Mouse (Mus musculus): ENCODE results near the gene Actr3.
"Not testable (repeated sequence)": the region's sequence is repeated elsewhere in the genome, so short reads cannot be mapped to it uniquely, and the experiment has no call there.

Gene Actr3

DNA sequence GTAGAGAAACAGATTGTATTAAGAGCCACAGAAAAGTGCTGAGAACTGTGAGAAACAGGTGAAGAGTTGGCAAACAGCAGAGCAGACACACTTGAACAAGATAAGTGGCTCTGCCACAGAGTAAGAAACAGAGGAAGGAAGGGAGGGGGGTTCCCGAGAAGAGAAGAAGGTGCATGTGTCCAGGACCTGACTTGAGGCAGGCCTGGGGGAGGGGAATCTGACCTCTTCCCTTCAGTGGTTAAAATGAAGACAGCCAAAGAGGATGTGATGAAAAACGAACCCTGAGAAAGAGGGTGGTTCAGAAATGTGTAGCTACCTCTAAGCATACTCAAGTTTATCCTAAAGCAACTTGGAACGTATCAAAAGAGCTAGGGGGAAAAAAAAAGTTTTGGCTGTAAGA lies 2.4 kb upstream of the Actr3 start:
- DNase-seq = peak; percentile 51 to 62

DNA sequence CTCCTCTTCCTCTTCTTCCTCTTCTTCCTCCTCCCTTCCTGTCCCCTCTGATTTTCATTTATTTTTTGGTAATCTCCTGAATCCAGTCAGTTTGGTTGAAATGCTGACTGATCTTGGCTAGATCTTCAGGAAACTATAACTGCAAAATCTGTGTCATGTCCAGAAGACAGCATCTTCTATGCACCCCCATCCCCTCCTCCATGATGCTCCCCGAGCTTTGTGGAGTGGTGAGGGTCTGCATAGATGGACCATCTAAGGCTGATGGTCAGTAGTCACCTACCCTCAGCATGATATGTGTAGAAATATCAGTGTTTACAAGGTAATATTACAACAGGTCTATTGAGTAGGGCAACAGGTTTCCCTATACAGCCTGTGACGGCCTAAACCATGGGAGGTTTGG lies 1.6 kb upstream of the Actr3 start:
- DNase-seq = no peak

DNA sequence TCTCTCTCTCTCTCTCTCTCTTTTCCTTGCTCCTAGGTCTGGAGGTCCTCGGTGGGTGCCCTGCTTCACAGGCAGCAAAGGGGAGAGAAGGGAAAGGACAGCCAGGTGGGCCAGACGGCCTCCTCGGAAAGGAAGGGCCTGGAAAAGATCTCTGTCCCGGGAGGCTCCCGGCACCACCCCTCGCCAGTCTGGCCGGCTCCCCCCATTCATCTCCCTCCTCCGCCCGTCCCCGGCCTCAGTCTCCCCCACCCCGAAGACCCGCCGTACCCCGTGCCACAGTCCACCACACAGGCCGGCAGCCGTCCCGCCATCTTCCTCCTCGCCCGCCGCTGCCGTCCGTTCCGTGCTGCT lies 534 bp downstream of the Actr3 start:
- no peak for DNase-seq

DNA sequence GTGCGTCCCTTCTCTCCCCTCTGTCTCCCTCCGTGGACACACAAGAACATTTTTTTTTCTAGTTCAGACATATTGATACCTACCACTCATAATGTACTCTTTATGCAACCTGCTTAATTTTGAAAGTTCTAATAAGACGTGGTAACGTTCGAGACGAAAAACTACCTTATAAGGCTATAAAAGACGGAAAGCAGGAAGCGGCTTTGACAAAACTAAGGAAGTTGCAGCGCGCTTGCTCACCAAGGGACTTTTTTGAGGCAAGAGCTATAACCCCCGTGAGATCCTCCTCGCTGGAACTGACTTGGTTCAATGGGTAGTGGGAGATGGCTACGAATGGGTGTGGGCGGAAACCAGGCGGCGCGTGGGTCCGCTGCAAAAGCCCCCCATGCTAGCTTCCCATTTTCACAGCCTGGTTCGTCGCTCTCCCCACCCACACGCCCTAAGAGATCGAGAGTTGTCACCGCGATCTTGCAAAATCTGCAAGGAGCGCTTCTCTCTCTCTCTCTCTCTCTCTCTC lies 984 bp downstream of the Actr3 start:
- peak; percentile 67 to 71 for DNase-seq

DNA sequence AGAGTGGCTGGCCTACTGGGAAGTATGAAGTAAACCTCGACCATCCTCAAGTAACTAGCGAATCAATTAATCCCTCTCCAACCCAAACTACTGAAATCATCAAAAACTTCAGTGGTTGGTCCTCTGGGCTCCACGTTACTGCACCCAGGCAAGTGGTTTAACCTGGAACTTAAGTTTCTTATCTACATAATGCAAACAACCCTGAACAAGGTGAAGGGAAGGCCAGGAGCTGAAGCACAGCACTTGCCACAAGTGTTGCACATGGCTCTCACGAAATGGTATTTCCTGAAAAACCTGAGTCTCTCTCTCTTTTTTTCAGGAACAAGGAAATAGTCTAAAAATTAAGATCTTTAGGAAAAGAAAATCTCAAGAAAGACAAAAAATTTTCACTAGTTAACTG lies 4.2 kb downstream of the Actr3 start:
- no peak for DNase-seq

DNA sequence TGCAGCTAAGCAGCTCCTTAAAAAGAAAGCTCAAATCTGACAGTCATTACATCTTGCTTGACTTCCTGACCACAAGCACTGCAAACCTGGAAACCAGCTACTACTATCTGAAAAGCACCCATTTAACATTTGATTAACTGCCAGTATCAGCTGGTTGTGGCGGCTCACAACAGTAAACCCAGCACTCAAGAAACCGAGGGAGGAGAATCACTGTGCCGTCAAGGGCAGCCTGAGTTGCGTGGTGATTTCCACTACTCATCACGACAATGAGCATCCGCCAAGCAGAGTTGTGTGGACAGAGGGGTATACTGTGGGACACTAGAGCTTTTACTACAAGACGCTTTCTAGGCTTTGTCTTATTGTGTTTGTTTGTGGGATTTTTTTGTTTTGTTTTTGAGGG lies 4.8 kb downstream of the Actr3 start:
- DNase-seq = no peak

DNA sequence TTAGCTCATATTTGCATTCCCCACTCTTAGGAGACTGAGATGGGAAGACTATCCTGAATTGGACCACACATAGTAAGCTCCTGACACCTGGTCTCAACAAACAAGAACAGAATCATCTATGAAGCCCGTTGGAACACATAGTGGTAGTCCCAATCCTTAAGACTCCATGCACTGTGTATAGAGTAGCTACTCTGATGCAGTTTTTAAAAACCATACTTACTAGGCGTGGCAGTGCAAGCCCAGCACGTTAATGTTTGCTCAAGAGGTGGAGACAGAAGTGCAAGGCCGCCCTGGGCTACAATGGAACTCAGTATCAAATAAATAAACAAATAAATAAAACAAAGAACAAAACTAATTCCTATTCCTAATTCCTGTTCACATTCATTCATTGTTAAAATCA lies 5.5 kb downstream of the Actr3 start:
- no peak for DNase-seq

DNA sequence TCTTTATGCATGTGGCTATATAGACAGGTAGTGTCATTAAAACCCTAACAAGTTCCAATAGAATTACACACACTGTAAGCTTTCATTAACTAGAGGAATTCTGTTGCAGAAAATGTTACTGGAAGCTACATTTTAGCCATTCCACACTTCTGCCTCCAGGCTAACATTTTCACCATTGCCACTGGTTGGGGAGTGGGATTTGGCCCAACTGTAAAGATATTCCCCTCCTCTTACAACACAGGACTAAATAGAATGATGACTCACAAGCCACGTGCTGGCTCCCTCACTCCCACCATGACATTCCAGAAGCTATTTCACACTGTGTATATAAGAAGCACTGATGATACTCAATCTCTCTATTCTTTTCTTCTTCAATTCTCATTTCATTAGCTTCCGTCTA lies 7.2 kb downstream of the Actr3 start:
- no peak for DNase-seq

DNA sequence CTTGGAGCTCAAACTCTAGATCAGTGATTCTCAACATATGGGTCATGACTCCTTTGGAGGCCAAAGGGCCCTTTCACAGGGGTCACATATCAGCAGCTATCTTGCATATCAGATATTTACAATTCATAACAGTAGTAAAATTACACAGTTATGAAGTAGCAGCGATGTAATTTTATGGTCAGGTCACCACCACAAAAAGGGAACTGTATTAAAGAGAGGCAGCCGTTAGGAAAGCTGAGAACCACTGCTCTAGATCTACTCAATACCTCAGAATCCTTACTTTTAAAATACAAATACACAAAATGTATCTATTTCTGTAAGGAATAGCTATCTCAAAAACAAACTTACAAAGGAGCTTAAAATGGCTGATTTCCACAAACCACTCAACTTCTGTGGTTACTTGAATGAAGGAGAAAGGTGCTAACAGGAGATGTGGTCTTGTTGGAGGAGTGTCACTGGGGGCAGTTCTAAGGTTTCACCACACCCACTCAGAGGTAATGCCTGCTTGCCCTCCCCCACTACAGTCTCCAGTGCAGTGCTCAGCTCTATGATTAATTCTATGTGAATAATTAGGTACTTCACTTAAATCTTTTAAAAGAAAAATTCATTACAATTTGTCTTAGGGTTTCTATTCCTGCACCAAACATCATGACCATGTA lies 9.0 kb downstream of the Actr3 start:
- no peak for DNase-seq

DNA sequence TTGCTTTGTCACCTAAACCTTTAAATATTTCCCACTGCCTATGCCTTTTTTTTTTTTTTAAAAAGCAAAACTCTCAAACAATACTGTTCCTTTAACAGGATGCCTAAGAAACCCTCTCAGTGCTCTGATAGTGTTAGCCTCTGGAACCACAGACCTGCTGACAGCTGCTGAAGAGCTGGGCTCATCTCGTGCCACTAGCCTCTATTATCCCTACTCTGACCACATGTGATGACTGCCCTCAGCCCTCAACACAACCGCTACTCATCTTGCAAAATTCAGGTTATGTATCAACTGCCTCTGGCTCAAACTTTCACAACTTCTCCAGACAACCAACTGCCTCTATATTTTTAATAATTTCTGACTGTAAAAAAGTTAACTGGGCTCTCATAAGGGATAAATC lies 15.6 kb downstream of the Actr3 start:
- DNase-seq = no peak

DNA sequence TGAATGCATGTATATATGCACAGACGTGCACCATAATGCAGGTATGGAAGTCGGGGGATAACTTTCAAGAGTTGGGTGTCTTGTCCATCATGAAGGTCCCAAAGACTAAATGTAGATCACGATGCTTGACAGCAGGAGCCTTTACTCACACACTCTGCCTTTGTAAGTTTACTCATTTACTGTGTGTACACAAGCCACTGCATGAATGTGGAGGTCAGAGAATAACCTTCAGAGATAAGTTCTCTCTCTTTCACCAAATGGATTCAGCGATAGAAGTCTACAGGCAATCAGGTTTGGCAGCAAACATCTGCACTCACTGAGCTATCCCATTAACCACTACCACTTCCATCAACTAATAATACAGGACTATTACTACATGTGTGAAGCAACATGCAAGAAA lies 16.8 kb downstream of the Actr3 start:
- DNase-seq = no peak

DNA sequence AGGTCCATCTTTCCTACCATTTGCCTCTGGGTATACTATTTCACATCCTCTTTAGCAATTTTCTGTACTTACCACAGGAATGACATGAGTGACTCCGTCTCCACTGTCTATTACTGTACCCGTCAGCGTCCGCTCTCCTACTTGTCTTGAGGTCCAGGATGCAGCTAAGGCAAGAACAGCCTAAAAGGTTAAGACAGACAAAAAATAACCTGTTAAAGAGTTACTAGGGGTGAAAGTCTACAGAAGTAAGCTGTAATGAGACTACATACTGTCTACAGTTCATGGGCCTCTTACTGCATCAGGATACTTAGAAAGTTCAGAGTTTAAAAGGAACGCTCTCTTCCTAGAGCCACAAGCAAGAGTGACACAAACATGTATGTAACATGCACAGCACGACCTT lies 28.3 kb downstream of the Actr3 start:
- no peak for DNase-seq

DNA sequence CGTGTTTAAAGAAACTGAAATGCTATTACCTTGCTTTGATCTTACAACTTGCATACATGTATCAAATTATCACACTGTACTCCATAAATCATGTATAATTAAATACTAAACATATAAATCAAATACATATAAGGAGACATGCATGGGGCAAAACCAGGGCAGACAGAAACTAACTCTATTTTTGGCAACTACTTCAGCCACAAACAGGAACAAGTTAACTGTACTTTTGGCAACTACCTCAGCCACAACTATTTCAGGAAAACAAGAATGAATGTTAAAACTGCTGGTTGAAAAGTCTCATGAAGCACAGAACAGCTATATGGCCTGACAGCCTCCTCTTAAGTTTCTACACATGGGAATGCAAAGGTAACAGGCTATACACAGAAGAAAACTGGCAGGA lies 40.1 kb downstream of the Actr3 start:
- no peak for DNase-seq

DNA sequence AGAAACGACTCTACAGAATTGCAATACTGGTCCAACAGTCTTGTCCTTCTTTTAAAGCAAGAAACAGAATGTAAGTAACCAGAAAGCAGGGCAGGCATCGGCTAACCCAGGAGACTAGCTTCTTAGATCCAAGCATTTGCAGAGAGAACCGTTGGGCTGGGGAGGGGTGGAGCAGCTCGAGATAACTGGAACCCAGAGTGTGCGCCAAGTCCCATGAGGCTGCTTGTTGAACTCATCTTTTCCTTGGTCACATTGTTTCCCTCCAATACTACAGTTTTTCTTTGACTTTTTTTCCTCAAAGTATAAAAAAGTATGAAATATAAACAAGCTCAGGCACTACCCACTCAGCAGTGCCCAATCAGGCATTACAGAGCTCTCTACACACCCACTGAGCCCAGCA lies 42.2 kb downstream of the Actr3 start:
- not testable (repeated sequence) for DNase-seq

DNA sequence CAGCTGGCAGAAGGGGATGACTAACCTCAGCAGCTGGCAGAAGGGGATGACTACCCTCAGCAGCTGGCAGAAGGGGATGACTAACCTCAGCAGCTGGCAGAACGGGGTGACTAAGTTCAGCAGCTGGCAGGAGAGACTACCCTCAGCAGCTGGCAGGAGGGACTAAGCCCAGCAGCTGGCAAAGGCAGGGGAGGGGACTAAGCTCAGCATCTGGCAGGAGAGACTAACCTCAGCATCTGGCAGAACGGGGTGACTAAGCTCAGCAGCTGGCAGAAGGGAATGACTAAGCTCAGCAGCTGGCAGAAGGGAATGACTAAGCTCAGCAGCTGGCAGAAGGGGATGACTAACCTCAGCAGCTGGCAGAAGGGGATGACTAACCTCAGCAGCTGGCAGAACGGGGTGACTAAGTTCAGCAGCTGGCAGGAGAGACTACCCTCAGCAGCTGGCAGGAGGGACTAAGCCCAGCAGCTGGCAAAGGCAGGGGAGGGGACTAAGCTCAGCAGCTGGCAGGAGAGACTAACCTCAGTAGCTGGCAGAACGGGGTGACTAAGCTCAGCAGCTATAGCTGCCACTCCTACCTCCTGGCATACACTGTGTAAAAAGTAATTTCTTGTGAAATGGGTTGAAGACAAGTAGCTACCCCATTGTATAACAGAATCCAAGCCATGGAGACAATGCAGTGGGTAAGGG lies 45.3 kb downstream of the Actr3 start:
- not testable (repeated sequence) for DNase-seq

DNA sequence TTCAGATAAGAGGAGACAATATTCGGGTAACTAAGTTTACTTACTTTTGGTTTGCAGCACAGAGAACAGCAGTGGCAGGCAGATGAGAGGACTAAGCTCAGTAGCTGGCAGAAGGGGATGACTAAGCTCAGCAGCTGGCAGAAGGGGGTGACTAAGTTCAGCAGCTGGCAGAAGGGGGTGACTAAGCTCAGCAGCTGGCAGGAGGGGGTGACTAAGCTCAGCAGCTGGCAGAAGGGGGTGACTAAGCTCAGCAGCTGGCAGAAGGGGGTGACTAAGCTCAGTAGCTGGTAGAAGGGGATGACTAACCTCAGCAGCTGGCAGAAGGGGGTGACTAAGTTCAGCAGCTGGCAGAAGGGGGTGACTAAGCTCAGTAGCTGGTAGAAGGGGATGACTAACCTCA lies 45.9 kb downstream of the Actr3 start:
- not testable (repeated sequence) for DNase-seq

DNA sequence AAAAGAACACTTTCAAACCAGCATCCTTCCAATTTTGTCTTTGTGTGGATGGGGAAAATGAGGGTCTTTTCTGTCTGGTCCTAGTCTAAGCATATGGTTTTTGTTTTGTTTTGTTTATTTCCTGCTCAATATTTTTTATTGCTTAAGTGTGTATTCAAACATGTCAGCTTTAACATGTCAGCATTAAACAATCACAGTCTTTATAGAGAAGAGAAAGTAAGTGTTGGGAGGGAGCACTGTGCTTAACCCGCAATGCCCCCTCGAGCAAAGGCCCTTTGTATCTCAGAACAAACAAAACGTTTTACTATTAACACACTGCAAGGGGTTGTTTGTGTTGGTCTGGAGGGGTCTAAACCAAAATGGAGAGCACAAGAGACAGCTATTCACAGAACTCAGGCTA lies 47.2 kb downstream of the Actr3 start:
- no peak for DNase-seq

DNA sequence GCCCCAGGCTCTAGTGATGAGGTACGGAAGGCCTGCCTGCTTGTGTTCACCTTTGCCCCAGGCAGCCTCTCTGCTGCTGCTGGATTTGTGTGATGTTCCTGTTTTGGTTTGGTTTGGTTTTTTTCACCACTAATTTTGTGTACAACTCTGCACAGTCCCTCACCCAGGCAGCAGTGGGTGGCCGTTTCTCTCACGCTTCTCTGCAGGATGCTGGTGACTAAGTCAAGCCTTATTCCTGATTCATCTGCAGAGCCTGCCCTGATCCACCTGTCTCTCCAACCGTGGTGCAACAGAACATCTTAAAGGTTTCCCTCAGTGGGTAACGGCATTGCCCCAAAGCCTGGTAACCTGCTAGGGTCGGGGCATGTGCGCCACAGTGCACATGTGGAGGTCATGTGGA lies 49.3 kb downstream of the Actr3 start:
- DNase-seq = no peak

DNA sequence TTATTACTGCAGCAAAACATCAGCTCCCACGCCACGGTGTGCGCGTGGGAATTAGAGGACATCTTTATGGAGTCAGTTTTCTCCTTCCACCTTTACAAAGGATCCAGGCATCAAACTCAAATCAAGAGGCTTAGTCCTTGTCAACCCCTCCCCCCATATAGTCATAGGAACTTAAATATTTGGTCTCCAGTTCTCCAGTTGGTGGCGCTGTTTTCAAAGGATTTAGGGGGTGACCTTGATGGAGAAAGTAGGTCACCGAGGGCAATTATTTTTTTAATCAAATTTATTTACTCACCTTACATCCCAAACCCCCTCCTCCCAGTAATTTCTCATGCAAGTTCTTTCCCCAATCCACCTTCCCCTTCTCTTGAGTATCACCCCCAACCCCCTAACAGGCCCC lies 52.9 kb downstream of the Actr3 start:
- peak in 1 of 2 experiments; percentile 48 for DNase-seq

DNA sequence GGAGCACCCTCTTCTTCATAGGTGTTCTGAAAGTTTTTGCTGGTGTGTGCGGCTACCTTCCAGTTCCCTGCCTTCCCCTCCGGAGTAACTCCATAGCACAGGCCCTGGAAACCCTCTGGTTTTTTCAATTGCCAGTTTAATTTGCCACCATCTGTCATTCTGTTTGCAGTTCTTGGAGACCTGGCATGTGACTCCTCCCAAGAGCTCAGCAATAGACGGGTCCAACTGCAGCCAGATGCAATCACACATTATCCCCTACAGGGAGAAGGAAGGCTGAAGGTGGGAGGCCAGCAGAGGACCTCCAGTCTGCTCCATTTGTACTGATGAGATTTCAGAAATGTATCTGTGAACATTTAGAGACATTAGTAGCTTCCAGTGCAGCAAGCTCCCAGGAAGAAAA lies 56.6 kb downstream of the Actr3 start:
- DNase-seq = no peak

DNA sequence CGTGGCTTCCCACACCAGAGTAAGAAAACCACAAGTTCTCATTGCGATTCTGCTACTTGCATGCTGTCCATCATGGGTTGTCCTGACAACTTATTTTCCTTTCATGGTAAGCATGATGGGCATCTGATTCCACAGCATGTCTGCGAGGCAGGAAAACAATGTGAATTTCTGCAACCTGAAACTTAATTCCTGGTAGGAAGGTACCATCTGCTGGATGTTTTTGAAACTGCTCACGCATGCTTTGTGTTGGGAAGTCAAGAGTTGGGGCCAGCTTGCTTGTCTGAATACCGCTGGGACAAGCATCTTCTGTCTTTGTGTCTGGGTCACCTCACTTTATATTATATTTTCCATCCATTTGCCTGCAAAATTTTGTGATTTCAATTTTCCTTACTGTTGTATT lies 62.7 kb downstream of the Actr3 start:
- no peak for DNase-seq

DNA sequence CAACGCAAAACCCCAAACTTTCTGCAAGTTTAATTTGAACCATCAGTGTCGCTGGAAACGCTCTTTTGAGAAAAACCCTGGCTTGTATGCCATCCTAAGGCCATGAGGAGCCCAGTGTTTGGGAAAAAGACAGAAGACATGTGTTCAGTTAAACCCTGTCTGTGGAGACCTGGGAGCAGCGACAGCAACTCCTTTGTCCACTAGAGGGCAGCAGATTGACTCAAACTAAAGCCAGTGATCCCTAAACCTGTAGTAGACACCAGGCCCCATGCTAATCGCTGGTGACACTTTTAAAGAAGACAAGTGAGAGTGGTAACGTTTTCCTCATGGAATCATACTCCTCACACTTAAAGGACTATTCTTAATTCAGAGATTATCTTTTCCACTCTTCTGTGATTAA lies 64.7 kb downstream of the Actr3 start:
- peak in 1 of 2 experiments; percentile 42 for DNase-seq

DNA sequence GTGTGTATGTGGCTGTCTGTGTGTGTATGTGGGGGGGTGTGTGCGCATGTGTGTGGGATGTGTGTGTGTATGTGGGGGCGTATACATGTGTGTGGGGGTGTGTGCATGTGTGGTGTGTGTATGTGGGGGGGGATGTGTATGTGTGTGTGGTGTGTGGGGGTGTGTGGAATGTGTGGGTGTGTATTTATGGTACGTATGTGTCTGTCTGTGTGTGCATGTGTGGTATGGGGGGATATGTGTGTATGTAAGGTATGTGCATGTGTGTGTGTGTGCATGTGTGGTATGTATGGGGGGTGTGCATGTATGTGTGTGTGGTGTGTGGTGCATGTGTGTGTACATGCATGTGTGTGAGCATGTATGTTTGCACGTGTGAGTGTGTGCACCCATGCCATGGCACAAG lies 70.0 kb downstream of the Actr3 start:
- DNase-seq = no peak

DNA sequence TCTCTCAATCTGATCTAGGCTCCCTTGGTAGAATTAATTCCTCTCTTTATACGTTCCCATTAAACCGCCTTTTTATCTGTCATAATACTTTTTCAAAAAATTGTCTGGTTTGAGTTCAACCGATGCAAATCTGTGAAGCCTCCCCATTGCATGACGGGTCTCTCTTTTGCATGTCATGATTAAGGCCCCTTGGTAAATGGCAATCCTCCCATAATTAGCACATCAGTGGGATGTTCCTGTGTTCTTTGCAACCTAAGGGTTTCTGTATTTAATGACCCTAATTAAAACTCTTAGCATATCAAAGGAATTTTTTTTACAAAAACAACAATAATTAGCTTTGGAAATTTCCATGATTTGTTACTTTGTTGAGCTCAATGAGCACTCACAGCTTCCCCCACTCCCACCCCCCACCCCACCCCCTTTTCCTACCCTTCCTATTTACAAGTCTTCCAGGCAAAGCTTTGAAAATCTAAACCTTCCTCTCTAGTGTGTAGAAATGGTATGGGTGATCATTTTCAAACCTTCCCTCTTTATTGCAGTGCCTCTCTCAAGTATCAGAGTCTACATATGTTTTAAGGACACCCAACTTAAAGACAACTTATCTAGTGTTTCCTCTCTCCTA lies 84.0 kb downstream of the Actr3 start:
- DNase-seq = no peak
